Mouse (Mus musculus) ES-CJ7 (cell line): ENCODE data around the gene Olfr460.

Experiments used
- DNase-seq: peaks from one replicate; pipeline ENCODE4 v3.0.0; 2011; ENCODE audit warnings: low read depth, low spot score

Gene Olfr460

GRCm38 (mm10) chr6:40569187-40569586 is at the start of gene Olfr460:
TSS of gene Olfr460 (plus strand) at chr6:40569487.
- no peak for DNase-seq

GRCm38 (mm10) chr6:40544690-40545089 is 24.6 kb upstream of the Olfr460 start:
- no peak for DNase-seq

GRCm38 (mm10) chr6:40554950-40555349 is 14.3 kb upstream of the Olfr460 start, which contains the start of gene Olfr461:
TSS of gene Olfr461 (minus strand) at chr6:40555050.
- no peak for DNase-seq

- no peak for DNase-seq
Measured at GRCm38 (mm10) chr6:40573618-40574017, 4.3 kb downstream of the Olfr460 start.

- no peak for DNase-seq
Measured at GRCm38 (mm10) chr6:40576305-40576704, 7.0 kb downstream of the Olfr460 start.

GRCm38 (mm10) chr6:40584336-40584735 is 15.0 kb downstream of the Olfr460 start:
- DNase-seq, result no peak

GRCm38 (mm10) chr6:40585645-40586044 is 16.4 kb downstream of the Olfr460 start, which contains the start of gene Clec5a:
TSS of gene Clec5a (minus strand) at chr6:40585821.
- DNase-seq, result no peak

GRCm38 (mm10) chr6:40588346-40588745 is 19.1 kb downstream of the Olfr460 start:
- no peak for DNase-seq

- DNase-seq, result no peak
Measured at GRCm38 (mm10) chr6:40594804-40595550, 25.7 kb downstream of the Olfr460 start.

- peak; percentile 57 for DNase-seq
Measured at GRCm38 (mm10) chr6:40598546-40598945, 29.3 kb downstream of the Olfr460 start.

- no peak for DNase-seq
Measured at GRCm38 (mm10) chr6:40607431-40607830, 38.1 kb downstream of the Olfr460 start.

GRCm38 (mm10) chr6:40610244-40610643 is 41.0 kb downstream of the Olfr460 start:
- DNase-seq, result no peak

- DNase-seq, result no peak
Measured at GRCm38 (mm10) chr6:40613260-40613852, 44.1 kb downstream of the Olfr460 start, which contains the start of gene Tas2r138. TSS of gene Tas2r138 (minus strand) at chr6:40613310.

GRCm38 (mm10) chr6:40617965-40618364 is 48.7 kb downstream of the Olfr460 start:
- DNase-seq, result peak; percentile 50
